Mouse (Mus musculus): ENCODE measurements around the gene Prss2. TPM values are rescaled to one million over a fixed set of nuclear protein-coding genes. Genes with fewer than 3 reads are reported as not detected.
"Not testable (repeated sequence)": the region's sequence is repeated elsewhere in the genome, so short reads cannot be mapped to it uniquely, and the experiment has no call there.

Prss2 gene
- total RNA-seq, 1 experiment: not detected

DNA sequence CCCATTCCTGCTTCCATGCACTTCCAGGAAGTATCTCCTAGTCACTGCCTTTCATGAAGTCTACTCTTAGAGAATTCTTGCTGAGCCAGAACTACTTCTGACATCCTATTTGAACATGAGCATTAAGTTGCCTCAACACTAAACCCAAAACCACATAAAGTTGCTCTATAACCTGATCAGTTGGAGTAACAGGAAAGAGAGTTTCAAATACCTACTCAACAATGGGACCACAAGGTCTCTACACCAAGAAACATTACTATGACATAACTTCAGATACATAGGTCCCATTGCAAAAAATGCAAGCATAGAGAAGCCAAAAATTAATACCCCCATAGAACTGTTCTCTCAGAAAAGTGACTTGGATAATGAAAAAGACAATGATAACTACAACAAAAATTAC, 4.9 kb downstream of the Prss2 start:
- H3K36me3 ChIP-seq (ENCODE audit: control insufficient read depth, insufficient read depth, low read length, poor library complexity, severe bottlenecking): no peaks in the 10 kb centered on the region
- H3K4me3 ChIP-seq (ENCODE audit: insufficient read depth in 1 of 2, low read depth in 1 of 2, low read length in 2 of 2, poor library complexity in 1 of 2, severe bottlenecking in 1 of 2): no peak overlapping the region
- no peaks in the 10 kb centered on the region for H3K4me1 ChIP-seq (ENCODE audit: control insufficient read depth in 2 of 2, insufficient read depth in 2 of 2, low read length in 2 of 2, poor library complexity in 1 of 2)
- no peak overlapping the region for H3K27ac ChIP-seq (ENCODE audit: insufficient read depth, low read depth, low read length, poor library complexity, severe bottlenecking)
- no peak overlapping the region for H3K9ac ChIP-seq (ENCODE audit: insufficient read depth, low read depth, low read length, poor library complexity, severe bottlenecking)
- in situ Hi-C loops (cut with MboI; ENCODE audit: low sequenced_read_pairs in 2 of 2, unreplicated experiment in 2 of 2): loop anchor here in 1 of 2 experiments (25.0 kb wide), 1 partner anchor 414 kb away; no protein-coding TSS in a partner anchor
- no peak for DNase-seq (ENCODE audit: low read depth, low spot score)
- no peaks in the 10 kb centered on the region for H3K9me3 ChIP-seq (ENCODE audit: control insufficient read depth, insufficient read depth, low read depth, low read length)
- no peak for TF ChIP-seq HCFC1 (IDR thresholded peaks at IDR 0.05; ENCODE audit: borderline replicate concordance, insufficient read depth, low read length)
- TF ChIP-seq CHD2 (IDR thresholded peaks at IDR 0.05; ENCODE audit: low read depth, low read length): no peak

DNA sequence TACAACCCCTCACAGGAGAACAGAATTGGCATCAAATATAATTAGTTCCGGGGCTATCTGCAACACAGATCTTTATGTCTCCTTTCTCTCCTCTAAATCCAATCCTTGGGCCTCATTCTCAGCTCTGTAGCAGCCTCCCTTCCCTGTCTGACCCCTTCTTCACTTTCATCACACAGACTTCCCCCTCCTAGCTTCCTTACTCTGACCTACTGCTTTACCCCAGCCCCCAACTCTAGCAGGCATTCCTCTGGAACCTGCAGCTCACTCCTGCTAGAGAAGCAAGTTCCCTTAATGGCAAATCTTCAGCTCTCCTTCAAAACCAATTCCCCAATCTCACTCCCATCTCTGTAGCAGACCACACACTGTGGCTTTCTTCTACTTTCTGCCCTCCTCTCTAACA, 5.8 kb downstream of the Prss2 start:
- Histone ChIP-seq H3K27ac (ENCODE audit: insufficient read depth, low read depth, low read length, poor library complexity, severe bottlenecking) (no peak overlapping the region), H3K36me3 (ENCODE audit: control insufficient read depth, insufficient read depth, low read length, poor library complexity, severe bottlenecking) (no peaks in the 10 kb centered on the region), H3K9me3 (ENCODE audit: control insufficient read depth, insufficient read depth, low read depth, low read length) (no peaks in the 10 kb centered on the region), H3K4me3 (ENCODE audit: insufficient read depth in 1 of 2, low read depth in 1 of 2, low read length in 2 of 2, poor library complexity in 1 of 2, severe bottlenecking in 1 of 2) (no peak overlapping the region), H3K9ac (ENCODE audit: insufficient read depth, low read depth, low read length, poor library complexity, severe bottlenecking) (no peak overlapping the region), H3K4me1 (ENCODE audit: control insufficient read depth in 2 of 2, insufficient read depth in 2 of 2, low read length in 2 of 2, poor library complexity in 1 of 2) (no peaks in the 10 kb centered on the region)
- DNase-seq (ENCODE audit: low read depth, low spot score): no peak
- TF ChIP-seq ZNF384 (IDR thresholded peaks at IDR 0.05; ENCODE audit: low read depth, low read length) (no peak), HCFC1 (IDR thresholded peaks at IDR 0.05; ENCODE audit: borderline replicate concordance, insufficient read depth, low read length) (no peak), MAFK (IDR thresholded peaks at IDR 0.05; ENCODE audit: insufficient read depth, low read depth, low read length) (no peak), ZC3H11A (IDR thresholded peaks at IDR 0.05; ENCODE audit: borderline replicate concordance, low read depth, low read length) (no peak), CHD2 (IDR thresholded peaks at IDR 0.05; ENCODE audit: low read depth, low read length) (no peak)
- in situ Hi-C loops (cut with MboI; ENCODE audit: low sequenced_read_pairs in 2 of 2, unreplicated experiment in 2 of 2): loop anchor here in 1 of 2 experiments (25.0 kb wide), 1 partner anchor 415 kb away; no protein-coding TSS in a partner anchor

DNA sequence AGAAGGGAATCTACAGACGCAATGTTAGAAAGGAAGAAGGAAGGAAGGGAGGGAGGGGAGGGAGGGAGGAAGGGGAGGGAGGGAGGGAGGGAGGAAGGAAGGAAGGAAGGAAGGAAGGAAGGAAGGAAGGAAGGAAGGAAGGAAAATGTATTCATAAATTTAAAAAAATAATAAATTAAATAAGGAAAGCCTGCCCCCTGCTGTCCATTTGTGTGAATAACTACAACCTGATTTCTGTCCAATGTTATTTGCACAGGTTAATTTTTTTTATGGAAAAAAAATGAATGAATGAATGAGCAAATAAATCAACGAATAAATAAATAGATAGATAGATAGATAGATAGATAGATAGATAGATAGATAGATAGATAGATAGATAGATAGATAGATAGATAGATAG, 8.4 kb downstream of the Prss2 start:
- H3K36me3 ChIP-seq (ENCODE audit: control insufficient read depth, insufficient read depth, low read length, poor library complexity, severe bottlenecking); H3K4me1 ChIP-seq (ENCODE audit: control insufficient read depth in 2 of 2, insufficient read depth in 2 of 2, low read length in 2 of 2, poor library complexity in 1 of 2); H3K9me3 ChIP-seq (ENCODE audit: control insufficient read depth, insufficient read depth, low read depth, low read length); H3K4me3 ChIP-seq (ENCODE audit: insufficient read depth in 1 of 2, low read depth in 1 of 2, low read length in 2 of 2, poor library complexity in 1 of 2, severe bottlenecking in 1 of 2); H3K9ac ChIP-seq (ENCODE audit: insufficient read depth, low read depth, low read length, poor library complexity, severe bottlenecking); DNase-seq (ENCODE audit: low read depth, low spot score); H3K27ac ChIP-seq (ENCODE audit: insufficient read depth, low read depth, low read length, poor library complexity, severe bottlenecking): not testable (repeated sequence)
- in situ Hi-C loops (cut with MboI; ENCODE audit: low sequenced_read_pairs in 2 of 2, unreplicated experiment in 2 of 2): loop anchor here in 1 of 2 experiments (25.0 kb wide), 1 partner anchor 418 kb away; no protein-coding TSS in a partner anchor

DNA sequence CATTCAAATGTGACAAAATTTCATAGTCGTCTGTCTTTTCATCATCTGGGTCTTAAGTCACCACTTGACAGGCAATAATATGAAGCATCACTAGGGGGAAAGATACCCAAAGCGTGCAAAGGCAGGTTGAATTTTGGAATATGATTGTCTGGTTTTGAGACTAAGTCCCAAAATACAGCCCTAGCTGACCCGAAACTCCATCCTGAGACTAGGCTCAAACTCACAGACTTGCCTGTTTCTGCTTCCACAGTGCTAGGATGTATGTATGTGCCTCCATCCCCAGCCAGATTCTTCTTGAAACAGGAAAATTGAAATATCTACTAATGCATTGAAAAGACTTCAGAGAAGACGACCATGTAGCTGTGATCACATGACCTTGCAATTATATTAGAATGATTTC, 10.6 kb downstream of the Prss2 start:
- in situ Hi-C loops (cut with MboI; ENCODE audit: low sequenced_read_pairs in 2 of 2, unreplicated experiment in 2 of 2): loop anchor here in 1 of 2 experiments (25.0 kb wide), 1 partner anchor 420 kb away; no protein-coding TSS in a partner anchor
- no peaks in the 10 kb centered on the region for H3K9me3 ChIP-seq (ENCODE audit: control insufficient read depth, insufficient read depth, low read depth, low read length)
- H3K9ac ChIP-seq (ENCODE audit: insufficient read depth, low read depth, low read length, poor library complexity, severe bottlenecking): no peak overlapping the region
- no peak for DNase-seq (ENCODE audit: low read depth, low spot score)
- H3K36me3 ChIP-seq (ENCODE audit: control insufficient read depth, insufficient read depth, low read length, poor library complexity, severe bottlenecking): no peaks in the 10 kb centered on the region
- TF ChIP-seq ZNF384 (IDR thresholded peaks at IDR 0.05; ENCODE audit: low read depth, low read length): no peak
- no peak for TF ChIP-seq CHD2 (IDR thresholded peaks at IDR 0.05; ENCODE audit: low read depth, low read length)
- TF ChIP-seq MAFK (IDR thresholded peaks at IDR 0.05; ENCODE audit: insufficient read depth, low read depth, low read length): no peak
- no peak for TF ChIP-seq HCFC1 (IDR thresholded peaks at IDR 0.05; ENCODE audit: borderline replicate concordance, insufficient read depth, low read length)
- no peak for TF ChIP-seq ZC3H11A (IDR thresholded peaks at IDR 0.05; ENCODE audit: borderline replicate concordance, low read depth, low read length)
- H3K27ac ChIP-seq (ENCODE audit: insufficient read depth, low read depth, low read length, poor library complexity, severe bottlenecking): no peak overlapping the region
- no peak overlapping the region for H3K4me3 ChIP-seq (ENCODE audit: insufficient read depth in 1 of 2, low read depth in 1 of 2, low read length in 2 of 2, poor library complexity in 1 of 2, severe bottlenecking in 1 of 2)
- no peaks in the 10 kb centered on the region for H3K4me1 ChIP-seq (ENCODE audit: control insufficient read depth in 2 of 2, insufficient read depth in 2 of 2, low read length in 2 of 2, poor library complexity in 1 of 2)

DNA sequence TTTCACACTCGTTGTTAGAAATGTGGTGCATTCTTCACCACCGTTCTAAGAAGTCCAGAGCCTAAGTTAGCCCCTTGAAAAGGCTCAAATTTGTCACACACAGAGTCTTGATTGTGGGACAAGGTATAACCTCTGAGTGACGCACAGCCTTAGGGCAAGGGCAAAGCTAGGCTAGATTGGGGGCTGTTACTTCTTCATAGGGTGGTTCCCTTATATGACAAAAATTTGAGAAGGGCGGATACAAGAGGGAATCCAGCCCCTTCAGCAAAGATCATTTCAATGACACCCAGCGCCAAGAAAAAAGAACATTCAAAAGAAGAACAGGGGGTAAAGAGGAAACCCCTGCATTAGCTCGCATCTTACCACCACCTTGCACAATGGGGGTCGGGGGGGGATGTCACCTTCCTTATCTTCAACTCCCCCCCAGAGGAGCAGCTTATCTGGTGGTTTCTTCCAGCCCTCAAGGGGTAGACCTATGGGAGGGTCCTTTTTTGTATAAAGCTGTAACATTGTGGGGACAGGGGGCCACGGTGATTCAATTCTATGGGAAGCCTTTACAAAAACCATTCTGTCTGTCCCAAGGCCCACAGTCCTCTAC, 11.2 kb downstream of the Prss2 start:
- no peak for DNase-seq (ENCODE audit: low read depth, low spot score)
- TF ChIP-seq MAFK (IDR thresholded peaks at IDR 0.05; ENCODE audit: insufficient read depth, low read depth, low read length) (no peak), HCFC1 (IDR thresholded peaks at IDR 0.05; ENCODE audit: borderline replicate concordance, insufficient read depth, low read length) (no peak), ZNF384 (IDR thresholded peaks at IDR 0.05; ENCODE audit: low read depth, low read length) (no peak), CHD2 (IDR thresholded peaks at IDR 0.05; ENCODE audit: low read depth, low read length) (no peak), ZC3H11A (IDR thresholded peaks at IDR 0.05; ENCODE audit: borderline replicate concordance, low read depth, low read length) (no peak)
- Histone ChIP-seq H3K4me3 (ENCODE audit: insufficient read depth in 1 of 2, low read depth in 1 of 2, low read length in 2 of 2, poor library complexity in 1 of 2, severe bottlenecking in 1 of 2) (no peak overlapping the region), H3K36me3 (ENCODE audit: control insufficient read depth, insufficient read depth, low read length, poor library complexity, severe bottlenecking) (no peaks in the 10 kb centered on the region), H3K27ac (ENCODE audit: insufficient read depth, low read depth, low read length, poor library complexity, severe bottlenecking) (no peak overlapping the region), H3K9ac (ENCODE audit: insufficient read depth, low read depth, low read length, poor library complexity, severe bottlenecking) (no peak overlapping the region), H3K4me1 (ENCODE audit: control insufficient read depth in 2 of 2, insufficient read depth in 2 of 2, low read length in 2 of 2, poor library complexity in 1 of 2) (no peaks in the 10 kb centered on the region), H3K9me3 (ENCODE audit: control insufficient read depth, insufficient read depth, low read depth, low read length) (no peaks in the 10 kb centered on the region)
- in situ Hi-C loops (cut with MboI; ENCODE audit: low sequenced_read_pairs in 2 of 2, unreplicated experiment in 2 of 2): loop anchor here in 1 of 2 experiments (25.0 kb wide), 1 partner anchor 420 kb away; no protein-coding TSS in a partner anchor
